Mouse (Mus musculus) CD4-positive, CD25-positive, alpha-beta regulatory T cell, adult 4 months (primary cell): ENCODE results near the gene Lrrc49. TPM values are rescaled to one million over a fixed set of nuclear protein-coding genes. Genes with fewer than 3 reads are reported as not detected.

Source experiments
- ATAC-seq: one replicate; pipeline ENCODE4 v1.8.0; 2017
- polyA plus RNA-seq, 2 experiments: library from polyadenylated mRNA; unstranded; fragments of 100-300 nt; shearing (Covaris generic); gene quantifications; one replicate each; pipeline ENCODE4 v1.2.1; 2017

The Lrrc49 gene
- polyA plus RNA-seq, 2 experiments from 2014 or later = 1.8 to 2.1 TPM

DNA sequence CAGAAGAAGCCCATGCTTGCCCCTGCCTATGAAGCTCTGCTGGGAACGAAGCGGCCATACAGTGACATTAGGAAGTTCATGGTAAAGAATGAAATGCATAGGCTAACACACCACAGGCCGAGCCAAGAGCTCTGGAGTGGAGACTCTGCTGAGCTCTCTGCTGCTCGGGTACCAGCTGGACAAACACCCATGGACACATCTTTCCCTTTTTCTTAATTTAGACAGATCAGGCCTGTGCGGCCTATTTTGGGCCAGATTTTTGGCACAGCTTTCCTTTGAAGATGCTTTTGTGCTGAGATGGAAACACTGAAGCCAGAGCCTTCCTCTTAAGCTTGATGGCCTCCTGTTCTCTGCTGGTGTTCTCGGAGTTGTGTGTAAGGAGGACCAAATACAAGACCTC, 95.0 kb downstream of the Lrrc49 start:
- ATAC-seq = no peak

DNA sequence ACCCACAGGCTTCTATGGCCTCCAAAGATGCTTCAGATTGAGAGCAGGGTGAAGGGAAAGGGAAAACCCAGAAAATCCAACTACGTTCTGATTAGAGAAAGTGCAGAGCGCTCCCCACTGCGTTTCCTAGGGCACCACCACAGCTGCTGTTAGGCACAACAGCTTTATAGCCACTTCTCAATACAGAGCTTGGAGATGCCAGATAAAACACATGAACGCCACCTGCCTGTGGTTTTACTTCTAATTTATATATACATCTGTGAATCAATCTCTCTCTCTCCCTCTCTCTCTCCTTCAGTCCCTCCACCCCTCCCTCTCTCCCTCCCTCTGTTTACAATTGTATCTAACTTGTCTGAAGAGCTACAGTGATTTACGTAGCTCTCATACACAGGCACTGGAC, 95.6 kb downstream of the Lrrc49 start:
- no peak for ATAC-seq

DNA sequence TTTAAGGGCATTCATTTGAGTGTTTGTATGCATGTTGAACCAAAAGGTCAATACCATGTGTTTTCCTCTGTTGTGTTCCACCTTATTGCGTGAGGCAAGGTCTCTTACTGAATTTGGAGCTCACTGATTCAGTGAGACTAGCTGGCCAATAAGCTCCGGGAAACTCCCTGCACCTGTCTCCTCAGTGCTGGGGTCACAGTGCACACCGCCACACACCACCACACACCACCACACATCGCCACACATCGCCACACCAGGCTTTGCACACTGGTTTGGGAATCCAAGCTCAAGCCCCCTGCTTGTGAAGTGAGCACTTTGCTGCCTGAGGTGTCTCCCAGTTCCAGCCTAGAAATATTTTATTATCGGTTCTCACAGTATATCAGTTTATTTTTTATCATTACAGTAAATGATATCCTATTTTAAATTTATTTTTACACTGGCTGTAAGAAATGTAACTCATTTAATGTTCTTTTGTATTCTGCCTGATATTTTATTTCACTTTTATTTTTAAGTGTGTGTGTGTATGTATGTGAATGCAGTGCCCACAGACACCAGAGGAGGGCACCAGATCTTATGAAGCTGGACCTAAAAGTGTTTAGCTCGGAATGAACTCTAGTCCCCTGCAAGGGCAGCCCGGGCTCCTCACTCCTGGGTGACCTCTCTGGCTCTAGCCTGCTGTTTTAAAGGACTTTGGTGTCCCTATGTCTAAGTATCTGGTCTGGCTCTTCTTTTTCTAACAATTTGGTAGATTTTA, 96.9 kb downstream of the Lrrc49 start:
- no peak for ATAC-seq

DNA sequence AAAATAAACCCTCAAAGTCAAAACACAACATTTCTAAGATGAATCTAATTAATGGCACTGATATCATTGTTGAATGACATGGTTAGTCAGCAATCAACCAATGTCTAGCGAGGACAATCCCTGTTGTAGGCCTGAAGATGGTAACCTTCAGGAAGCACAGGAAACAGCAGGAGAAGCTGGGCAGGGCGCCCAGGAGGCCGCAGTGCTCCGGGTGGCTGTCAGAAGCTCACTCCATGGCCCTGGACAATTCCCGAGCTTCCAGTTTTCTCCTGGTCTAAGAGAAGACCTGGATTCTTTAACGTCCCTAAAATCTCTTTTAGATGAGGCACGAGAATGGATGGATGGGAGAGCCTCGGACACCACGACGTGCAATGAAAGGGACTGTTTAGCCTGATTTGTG, 99.0 kb downstream of the Lrrc49 start:
- no peak for ATAC-seq

DNA sequence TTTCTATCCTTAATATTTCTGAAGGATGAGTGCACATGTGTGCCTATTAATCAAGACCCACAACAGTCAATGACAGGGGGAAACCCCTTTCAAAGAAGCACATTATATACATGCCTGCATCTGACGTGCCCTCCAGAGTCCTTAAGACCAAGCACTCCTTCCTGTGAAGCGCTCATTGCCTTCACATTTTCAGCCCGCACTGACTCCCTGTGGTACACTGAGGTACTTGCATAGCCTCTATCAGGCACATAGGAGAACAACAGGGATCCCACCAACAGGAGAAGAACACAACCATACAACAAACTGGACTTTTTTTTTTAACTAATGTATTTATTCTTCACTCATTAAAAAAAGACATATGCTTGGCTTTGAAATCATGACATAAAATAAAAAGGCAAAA, 101.0 kb downstream of the Lrrc49 start:
- ATAC-seq = no peak

DNA sequence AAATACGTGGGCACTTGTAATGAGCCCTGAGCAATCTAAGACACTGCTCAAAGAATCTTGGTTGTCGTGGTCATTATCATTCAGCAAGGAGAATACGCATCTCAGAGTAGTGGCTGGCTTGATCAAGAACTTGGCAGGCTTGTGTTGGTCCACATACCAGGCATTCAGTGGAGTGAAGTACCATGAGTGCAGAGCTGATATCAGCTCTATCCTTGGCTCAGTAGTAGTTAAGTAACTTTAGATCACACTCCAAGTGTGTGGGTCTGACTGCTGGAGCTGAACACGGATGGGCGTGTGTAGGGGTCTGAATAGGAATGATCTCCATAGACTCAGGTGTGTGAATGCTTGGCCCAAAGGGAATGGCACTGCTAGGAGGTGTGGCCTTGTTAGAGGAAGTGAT, 102.8 kb downstream of the Lrrc49 start:
- no peak for ATAC-seq

DNA sequence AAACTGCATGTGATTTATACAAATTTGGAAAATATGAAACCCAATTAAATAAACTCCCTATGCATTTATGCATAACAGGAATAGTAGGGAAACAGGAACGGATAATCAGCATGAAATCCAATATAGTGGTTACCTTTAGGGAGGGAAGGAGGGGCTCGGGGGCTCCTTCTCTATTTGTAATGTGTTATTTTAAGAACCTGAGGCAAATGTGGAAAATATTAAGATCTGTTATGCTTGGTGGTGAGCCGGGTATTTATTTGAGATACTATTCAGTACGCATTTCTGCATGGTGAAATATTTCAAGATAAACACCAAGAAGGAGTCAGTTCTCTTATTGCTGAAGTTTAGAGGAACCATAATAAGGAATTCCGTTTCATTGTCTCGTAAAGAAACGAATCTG, 105.4 kb downstream of the Lrrc49 start:
- no peak for ATAC-seq

DNA sequence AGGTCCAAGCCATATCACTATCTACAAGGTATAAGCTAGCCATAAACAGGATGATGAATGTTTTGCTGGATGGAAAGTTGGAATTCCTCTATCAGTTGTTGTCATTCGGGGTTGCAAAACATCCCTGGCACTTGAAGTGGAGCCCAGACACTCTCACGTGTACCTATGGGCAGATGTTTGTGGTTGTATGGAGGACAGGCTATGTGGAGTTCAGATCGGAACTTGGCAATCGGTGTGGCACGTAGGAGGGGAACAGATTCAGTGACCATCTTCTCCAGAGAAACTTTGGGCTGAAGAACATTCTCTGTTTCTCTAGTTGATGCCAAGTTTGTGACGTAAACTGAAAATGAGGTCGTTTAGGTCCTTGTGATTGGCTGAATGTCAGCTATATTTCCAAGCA, 114.9 kb downstream of the Lrrc49 start:
- ATAC-seq = no peak

DNA sequence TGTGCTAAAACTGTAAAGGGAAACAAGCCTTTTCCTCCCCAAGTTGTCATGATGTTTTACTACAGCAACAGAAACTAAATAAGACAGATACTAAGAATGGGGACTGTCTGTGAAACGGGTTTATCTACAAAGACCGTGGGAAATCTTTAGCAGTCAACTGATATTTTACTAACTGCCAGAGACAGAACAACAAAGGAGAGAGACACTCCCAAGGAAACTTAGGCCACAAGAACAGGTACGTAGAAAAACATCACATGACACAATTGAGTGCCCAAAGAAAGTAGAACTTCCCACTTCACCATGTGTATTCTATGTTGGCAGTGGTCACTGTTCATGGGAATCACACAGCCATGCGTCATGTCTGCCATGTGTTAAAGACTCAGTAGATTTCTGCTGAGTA, 116.2 kb downstream of the Lrrc49 start:
- ATAC-seq = no peak

DNA sequence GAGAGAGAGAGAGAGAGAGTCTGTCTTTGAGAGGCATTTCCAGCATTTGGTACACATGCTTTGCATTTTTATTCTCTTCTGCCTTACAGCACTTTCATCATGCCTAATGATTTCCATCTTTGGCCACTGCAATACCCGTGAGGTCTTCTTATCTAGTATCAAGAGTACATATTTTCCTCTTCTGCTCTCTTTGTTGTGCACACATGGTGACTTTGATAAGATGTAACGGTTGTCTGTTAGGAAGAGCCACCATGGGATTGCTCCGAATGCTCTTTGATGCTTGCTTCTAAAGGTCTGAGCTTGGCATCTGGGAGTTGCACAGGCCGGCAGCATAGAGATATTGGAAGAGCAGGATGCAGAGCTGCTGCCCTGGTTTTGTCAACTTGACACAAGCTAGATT, 116.9 kb downstream of the Lrrc49 start:
- ATAC-seq = no peak

DNA sequence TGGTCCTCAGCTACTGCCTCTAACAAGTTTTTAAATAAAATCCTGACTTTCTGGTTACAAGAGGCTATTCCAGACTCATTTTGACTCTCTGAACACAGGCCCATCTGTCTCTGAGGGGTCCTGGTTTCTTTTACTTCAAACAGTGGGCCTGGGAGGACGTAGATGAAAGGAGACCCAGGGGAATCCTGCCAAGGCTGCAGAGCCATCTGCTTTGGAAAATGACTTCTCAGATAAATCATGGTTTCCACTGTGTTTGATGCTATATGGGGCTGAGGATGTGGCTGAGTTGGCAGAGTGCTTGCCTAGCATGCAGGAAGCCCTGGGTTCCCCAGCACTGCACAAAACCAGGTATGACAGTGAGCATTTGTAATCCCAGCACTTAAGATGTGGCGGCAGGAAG, 118.6 kb downstream of the Lrrc49 start:
- no peak for ATAC-seq

DNA sequence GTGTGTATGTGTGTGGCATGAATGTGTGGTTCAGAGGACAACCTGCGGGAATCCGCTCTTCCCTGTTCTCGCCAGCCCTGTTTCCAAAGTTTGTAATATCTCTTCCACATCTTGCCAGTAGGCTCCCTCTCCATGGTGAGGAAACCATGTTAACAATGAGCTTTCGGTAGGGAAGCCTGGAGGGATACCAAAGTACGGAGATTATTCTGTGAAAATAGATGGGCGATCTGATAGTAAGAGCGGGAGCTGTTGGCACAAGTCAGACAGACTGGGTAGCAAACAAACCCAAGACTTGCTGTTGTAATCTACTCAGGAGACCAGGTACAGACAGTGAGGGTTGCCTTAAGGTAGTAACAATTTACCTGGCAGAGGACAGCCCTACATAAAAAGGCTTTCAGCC, 124.1 kb downstream of the Lrrc49 start:
- ATAC-seq = no peak

DNA sequence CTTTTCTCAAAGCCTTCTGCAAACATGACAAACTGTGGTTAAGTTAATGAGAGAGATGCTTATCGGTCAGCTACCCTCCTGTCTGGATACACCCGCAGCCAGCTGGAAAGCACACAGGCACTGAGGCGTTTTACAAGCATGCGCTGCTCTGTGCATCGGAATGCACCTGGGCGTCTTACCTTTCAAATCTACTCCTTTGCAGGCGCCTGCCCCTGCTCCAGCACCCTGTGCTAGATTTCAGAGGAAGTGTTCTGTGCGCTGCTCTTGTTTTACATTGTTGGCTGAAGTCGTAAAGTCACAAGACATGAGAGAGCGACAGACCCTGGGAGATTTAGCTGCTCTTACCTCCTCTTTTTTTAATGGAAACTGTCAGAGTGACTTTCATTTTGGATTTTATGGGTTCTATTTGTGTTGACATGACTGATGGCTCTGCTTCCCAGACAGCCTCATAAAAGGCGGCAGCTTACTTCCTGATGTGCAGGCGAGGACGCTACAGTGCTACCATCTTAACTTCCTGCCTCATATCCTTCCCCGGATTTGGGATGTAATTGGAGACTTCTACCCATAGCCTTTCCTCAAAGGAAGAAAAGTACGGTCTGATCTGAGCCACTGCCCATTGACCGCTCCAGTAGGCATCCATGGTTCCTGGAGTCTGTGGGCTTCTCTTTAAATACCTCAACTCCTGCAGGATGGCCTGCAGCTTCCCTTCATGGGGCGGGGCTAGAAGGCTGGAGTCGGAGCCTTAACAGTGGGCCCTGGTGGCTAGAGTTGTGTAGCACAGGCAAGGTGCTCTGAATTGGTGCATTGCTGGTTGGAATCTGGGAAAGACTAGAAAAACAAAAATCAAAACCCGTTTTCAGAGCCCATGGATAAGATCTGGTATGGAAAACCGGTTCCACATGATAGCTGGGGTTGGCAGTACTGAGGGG, 125.3 kb downstream of the Lrrc49 start:
- no peak for ATAC-seq

DNA sequence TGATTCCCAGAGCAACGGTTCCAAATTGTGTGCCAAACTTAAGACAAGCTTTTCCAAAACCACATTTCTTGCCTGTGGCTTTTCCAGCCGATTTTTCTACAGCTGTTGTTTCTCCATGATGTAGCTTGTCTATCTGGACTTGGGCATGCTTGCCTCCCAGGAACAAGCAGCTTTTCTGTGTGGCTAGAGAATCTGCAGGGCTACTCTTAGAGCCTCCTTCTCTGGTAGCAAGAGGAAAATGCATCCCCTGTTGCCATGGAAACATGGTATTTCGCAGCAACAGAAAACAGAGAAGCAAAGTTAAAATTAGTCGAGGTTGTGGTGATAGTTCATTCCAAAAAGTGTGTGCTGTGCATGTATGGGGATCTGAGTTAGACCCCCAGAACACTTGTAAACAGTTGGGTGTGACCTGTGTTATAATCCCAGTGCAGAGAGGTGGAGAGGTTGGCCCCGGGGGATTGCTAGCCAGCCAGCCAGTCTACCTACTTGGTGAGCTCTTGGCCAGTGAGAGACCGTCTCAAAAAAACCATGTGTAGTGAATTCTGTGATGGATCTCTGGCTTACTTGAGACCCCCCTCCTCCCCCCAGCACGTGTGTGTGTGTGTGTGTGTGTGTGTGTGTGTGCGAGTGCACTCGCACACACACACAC, 126.2 kb downstream of the Lrrc49 start:
- ATAC-seq = no peak

DNA sequence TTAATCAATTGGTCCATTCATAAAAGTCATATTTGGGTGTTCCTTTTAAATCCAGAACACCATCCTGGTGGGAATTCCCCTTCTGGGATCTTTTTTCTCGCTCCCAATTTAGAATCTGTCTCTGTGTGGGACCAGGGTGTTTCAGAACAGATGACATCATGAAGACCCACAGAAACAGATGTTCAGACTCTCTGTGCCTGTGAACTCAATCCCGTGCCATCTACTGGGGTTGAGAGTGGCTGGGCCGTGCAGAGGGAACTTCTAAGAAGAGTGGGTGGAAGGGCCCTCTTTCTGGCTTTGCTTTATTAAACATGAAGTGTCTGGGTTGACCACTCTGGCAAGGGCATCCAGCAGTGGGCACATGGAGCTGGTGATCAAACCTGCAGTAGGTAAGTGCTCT, 129.5 kb downstream of the Lrrc49 start:
- no peak for ATAC-seq

DNA sequence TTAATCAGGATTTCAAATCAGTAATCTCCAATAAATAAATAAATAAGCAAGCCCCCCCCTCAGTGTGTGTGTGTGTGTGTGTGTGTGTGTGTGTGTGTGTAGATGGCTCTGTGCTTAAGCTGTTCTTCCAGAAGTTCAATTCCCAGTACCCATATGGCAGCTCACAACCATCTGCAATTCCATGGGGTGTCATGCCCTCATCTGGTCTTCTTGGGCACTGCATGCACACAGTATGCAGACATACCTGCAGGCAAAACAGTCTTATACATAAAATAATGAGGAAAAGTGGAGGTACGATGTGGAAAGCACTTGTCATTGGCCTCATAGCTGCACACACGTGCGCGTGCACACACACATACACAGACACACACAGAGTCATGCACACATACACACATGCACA, 136.7 kb downstream of the Lrrc49 start:
- ATAC-seq = no peak

DNA sequence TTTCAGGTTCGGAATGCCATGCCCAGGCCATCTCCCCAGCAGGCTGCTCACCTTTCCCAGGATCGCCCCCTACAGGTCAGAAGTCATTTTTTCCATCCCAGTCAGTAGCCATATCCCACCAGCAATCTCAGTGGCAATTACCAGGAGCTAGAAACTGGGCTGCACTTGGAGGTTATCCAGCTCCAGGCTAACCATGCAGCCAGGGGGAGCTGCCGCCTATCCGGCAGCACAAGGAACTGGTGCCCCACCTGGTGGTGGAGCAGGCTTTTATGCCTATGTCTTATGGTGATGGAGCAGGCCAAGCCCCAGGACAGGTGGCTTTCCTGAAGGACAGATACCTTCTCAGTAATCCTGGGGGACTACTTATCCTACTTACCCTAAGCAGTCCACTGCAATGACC, 139.8 kb downstream of the Lrrc49 start:
- ATAC-seq = no peak

DNA sequence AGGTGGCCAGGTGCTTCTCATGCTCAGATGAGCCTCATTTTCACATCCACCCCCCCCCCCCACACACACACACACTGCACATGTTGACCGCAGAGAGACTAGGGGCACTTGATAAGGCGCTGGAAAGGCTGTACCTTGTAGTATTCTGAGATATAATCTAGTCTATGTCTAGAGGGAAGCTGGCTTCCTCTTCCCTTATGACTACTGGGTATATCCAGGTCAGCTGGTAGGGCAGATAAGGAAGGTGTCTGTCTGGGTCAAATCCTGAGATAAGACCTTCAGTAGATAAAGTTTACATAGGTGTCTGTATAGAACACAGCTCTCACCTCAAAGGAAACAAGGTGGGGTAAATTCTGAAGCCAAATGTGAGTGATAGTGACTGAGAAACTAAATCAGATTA, 141.8 kb downstream of the Lrrc49 start:
- no peak for ATAC-seq

DNA sequence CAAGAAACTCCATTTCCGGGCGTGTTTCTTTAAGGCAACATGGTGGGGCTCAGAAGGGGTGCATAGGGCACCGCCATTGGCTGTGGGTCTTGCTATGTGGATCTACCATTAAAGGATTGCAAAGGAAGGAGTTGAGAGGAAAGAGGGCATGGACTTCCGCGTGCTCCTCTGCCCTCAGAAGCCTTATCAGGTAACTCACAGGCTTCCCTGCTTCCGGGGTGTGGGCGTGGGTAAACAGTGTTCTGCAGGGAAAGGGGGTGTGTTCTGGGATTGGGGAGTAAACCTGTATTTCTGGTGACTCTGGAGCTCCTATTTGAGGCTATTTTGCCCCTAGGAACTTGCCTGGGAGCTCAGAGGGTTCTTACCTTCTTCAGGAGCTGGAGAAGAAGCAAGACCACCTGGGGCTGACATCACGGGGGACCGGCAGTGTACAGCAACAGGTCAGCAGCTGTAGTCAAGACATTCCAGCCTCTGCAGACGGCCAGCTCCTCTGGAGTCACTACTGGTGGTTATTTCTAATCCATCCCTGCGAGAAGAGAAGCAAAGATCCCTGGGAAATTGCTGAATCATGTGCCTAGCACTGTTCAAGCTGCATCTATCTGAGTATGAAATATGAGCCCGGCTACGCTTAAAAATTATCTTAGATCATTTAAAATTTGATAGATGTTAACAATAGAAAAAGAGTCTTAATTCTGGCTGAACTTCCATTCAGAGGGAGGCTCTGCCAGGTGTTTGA, 142.4 kb downstream of the Lrrc49 start:
- ATAC-seq = no peak

DNA sequence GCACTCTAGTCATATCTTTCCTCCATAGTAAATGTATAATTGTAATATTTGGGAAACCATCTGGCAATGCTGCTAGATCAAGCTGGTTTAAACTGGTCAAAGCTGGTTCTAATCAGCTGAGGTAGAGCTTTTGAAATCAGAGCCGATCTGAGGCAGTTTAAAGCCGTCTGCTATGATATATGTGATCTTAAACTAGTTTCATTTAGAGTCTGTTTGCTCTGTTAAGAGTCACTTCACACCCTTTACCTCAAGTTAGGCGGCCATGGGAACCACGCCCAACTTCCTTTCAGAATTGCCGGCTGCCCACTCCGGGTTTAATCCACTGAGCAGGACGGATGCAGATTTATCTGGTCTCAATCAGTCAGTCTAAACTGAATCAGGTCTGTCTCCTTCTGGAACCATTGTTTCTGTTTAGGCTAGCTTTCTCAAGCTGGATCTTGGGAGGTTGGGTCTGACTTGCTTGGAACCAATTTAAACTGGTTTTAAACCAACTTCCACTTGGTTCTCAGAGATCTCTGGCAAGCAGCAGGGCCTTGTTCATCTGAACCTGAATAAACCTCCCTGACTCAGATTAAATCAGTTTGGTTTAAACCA, 144.4 kb downstream of the Lrrc49 start:
- ATAC-seq = no peak

DNA sequence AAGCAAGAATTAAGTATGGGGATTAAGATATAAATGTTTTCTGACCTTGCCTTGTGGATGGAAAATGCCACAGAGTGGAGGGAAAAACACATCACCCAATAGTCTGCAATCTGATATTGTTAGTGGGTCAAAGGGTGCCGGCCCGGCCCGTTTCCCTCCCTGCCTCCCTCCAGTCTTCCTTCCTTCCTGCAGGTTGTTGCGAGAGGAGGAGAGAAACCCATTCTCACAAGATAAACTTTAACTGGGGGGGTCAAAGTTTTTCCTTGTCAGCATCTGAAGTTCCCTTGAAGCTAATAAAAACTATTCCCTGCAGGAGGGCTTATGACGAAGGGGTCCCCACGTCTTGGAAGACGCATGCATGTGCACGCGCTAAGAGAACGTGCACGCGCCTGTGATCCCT, 157.6 kb downstream of the Lrrc49 start:
- ATAC-seq = no peak
